Mouse (Mus musculus) small intestine, adult 2 months (tissue): ENCODE measurements around the gene Ociad2. TPM values are rescaled to one million over a fixed set of nuclear protein-coding genes. Genes with fewer than 3 reads are reported as not detected.

Source experiments
- H3K27ac ChIP-seq: fragments of 200-500 bp; 2 replicates; pipeline ENCODE4 v1.5.1; 2012; ENCODE audit warnings: low read depth, low read length, control low read depth, inconsistent platforms; ENCODE audit not compliant: insufficient read depth
- H3K27me3 ChIP-seq: fragments of 200-500 bp; 2 replicates; pipeline ENCODE4 v1.6.1; 2012; ENCODE audit warnings: mild to moderate bottlenecking, moderate library complexity, low read length, inconsistent platforms; ENCODE audit not compliant: control insufficient read depth, insufficient read depth
- H3K36me3 ChIP-seq: fragments of 200-500 bp; 2 replicates; pipeline ENCODE4 v1.6.1; 2012; ENCODE audit warnings: mild to moderate bottlenecking, low read length, control low read depth, inconsistent platforms; ENCODE audit not compliant: control insufficient read depth, insufficient read depth
- H3K4me1 ChIP-seq: fragments of 200-500 bp; 2 replicates; pipeline ENCODE4 v1.6.1; 2012; ENCODE audit warnings: low read length, inconsistent platforms, mixed read lengths; ENCODE audit not compliant: control insufficient read depth, insufficient read depth, insufficient read length
- H3K4me3 ChIP-seq: fragments of 200-500 bp; 2 replicates; pipeline ENCODE4 v1.5.1; 2012; ENCODE audit warnings: low read depth, mild to moderate bottlenecking, control low read depth, inconsistent platforms, low read length, moderate library complexity
- CTCF ChIP-seq: fragments of 200-500 bp; IDR thresholded peaks from 2 replicates; pipeline ENCODE4 v1.5.1; 2012; ENCODE audit warnings: low read depth, mild to moderate bottlenecking, control low read depth, inconsistent platforms, low read length, moderate library complexity, mixed read lengths; ENCODE audit not compliant: insufficient replicate concordance, insufficient read length; ENCODE audit errors: extremely low read depth
- POLR2A ChIP-seq: fragments of 200-500 bp; IDR thresholded peaks from 2 replicates; pipeline ENCODE4 v1.6.1; 2012; ENCODE audit warnings: low read depth, mild to moderate bottlenecking, control low read depth, inconsistent platforms, low read length, moderate library complexity
- WGBS: fragments of 180-500 bp; shearing (Covaris S2); methylation state at CpG from one replicate; pipeline ENCODE4 v1.1.7; 2018; 5-methylcytosine and 5-hydroxymethylcytosine counted together
- polyA plus RNA-seq: library from polyadenylated mRNA; depleted of rRNA; stranded (reverse); fragments of >200 nt; gene quantifications from 2 replicates; pipeline ENCODE4 v1.2.3, GENCODE M21; 2012

Gene Ociad2
- polyA plus RNA-seq, 1 experiment: 10.6 TPM

- H3K27ac ChIP-seq: peak overlapping the region; percentile 81
- whole genome bisulfite sequencing: 27% methylated on average over 3 of the region's 3 CpGs
Measured at GRCm38 (mm10) chr5:73353978-73354377, 13.2 kb upstream of the Ociad2 start.

GRCm38 (mm10) chr5:73353519-73353918 lies 12.7 kb upstream of the Ociad2 start:
- peak overlapping the region; percentile 81 for H3K27ac ChIP-seq

More at GRCm38 (mm10) chr5:73353978-73354377, 13.2 kb upstream of the Ociad2 start:
- H3K4me1 ChIP-seq: peaks cover 42% of the 10 kb centered on the region
- no peaks in the 10 kb centered on the region for H3K27me3 ChIP-seq
- H3K4me3 ChIP-seq: no peak overlapping the region
- H3K36me3 ChIP-seq: no peaks in the 10 kb centered on the region
- no peak for TF ChIP-seq POLR2A
- no peak for TF ChIP-seq CTCF

GRCm38 (mm10) chr5:73351796-73352195 lies 11.0 kb upstream of the Ociad2 start:
- Histone ChIP-seq H3K4me3 (no peak overlapping the region), H3K27ac (peak overlapping the region; percentile 66; the same call in 1 of the 2 replicates), H3K36me3 (no peaks in the 10 kb centered on the region), H3K4me1 (peaks cover 32% of the 10 kb centered on the region), H3K27me3 (no peaks in the 10 kb centered on the region)
- WGBS: 57% methylated on average over 1 of the region's 1 CpGs
- TF ChIP-seq CTCF (no peak), POLR2A (no peak)

More at GRCm38 (mm10) chr5:73353519-73353918, 12.7 kb upstream of the Ociad2 start:
- peaks cover 40% of the 10 kb centered on the region for H3K4me1 ChIP-seq
- no peaks in the 10 kb centered on the region for H3K36me3 ChIP-seq
- TF ChIP-seq CTCF (no peak), POLR2A (no peak)
- H3K27me3 ChIP-seq: no peaks in the 10 kb centered on the region
- H3K4me3 ChIP-seq: no peak overlapping the region
- WGBS: 18% methylated on average over 7 of the region's 7 CpGs

- 61% methylated on average over 5 of the region's 5 CpGs for WGBS
- TF ChIP-seq CTCF: no peak
- no peak for TF ChIP-seq POLR2A
- H3K4me3 ChIP-seq: no peak overlapping the region
Measured at GRCm38 (mm10) chr5:73349514-73349913, 8.7 kb upstream of the Ociad2 start.

DNA sequence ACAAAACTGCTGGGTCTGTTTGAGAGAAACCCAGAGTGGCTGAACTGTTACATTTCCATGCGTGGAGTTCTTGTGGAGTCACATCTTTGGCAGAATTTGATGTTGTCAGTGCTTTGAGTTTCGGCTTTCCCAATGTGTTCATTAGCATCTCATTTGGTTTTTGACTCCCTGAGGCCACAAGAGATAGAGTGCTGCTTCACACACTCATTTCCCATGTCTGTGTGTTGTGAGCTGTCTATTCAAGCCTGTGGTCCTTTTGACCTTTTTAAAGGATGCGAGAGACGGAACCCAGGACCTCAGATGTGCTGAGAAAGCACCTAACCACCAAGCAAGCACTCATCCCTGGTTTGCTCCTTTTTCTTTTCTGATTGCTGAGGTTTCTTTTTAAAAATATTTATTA lies 4.4 kb upstream of the Ociad2 start:
- Histone ChIP-seq H3K4me3 (no peak overlapping the region), H3K27ac (no peak overlapping the region), H3K36me3 (no peaks in the 10 kb centered on the region), H3K4me1 (peaks cover 5% of the 10 kb centered on the region; the same call in 1 of the 2 replicates), H3K27me3 (no peaks in the 10 kb centered on the region)
- 94% methylated on average over 4 of the region's 4 CpGs for WGBS
- TF ChIP-seq CTCF (no peak), POLR2A (no peak)

More at GRCm38 (mm10) chr5:73349514-73349913, 8.7 kb upstream of the Ociad2 start:
- Histone ChIP-seq H3K27ac (no peak overlapping the region), H3K4me1 (peaks cover 30% of the 10 kb centered on the region), H3K36me3 (no peaks in the 10 kb centered on the region), H3K27me3 (no peaks in the 10 kb centered on the region)

DNA sequence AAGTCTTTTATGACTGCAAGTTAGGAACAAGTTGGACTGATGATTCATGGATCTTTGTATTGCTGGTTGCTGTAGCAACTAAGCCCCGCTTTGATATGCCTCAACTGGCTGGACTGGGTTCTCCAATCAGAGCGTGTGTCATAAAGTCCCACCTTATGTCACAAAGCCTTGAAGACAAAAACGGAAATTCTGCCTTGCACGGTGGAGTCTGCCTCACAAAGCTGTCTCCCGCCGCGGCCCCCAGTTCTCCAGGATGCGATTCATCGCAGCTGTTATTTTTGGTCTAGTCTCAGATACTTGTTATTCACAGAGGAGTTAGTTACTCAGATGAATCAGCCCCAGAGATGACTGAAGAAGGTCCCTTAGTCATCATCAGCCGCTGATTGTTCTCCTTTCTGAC lies 3.5 kb upstream of the Ociad2 start:
- TF ChIP-seq POLR2A: no peak
- no peak for TF ChIP-seq CTCF
- Histone ChIP-seq H3K36me3 (no peaks in the 10 kb centered on the region), H3K27me3 (no peaks in the 10 kb centered on the region), H3K4me3 (no peak overlapping the region), H3K27ac (no peak overlapping the region), H3K4me1 (peaks cover 10% of the 10 kb centered on the region; the same call in 1 of the 2 replicates)
- 18% methylated on average over 10 of the region's 10 CpGs for WGBS

GRCm38 (mm10) chr5:73342701-73343355 lies 2.0 kb upstream of the Ociad2 start:
- Histone ChIP-seq H3K36me3 (no peaks in the 10 kb centered on the region), H3K27me3 (no peaks in the 10 kb centered on the region), H3K27ac (no peak overlapping the region), H3K4me1 (peaks cover 14% of the 10 kb centered on the region), H3K4me3 (no peak overlapping the region)
- no peak for TF ChIP-seq CTCF
- no peak for TF ChIP-seq POLR2A
- 85% methylated on average over 22 of the region's 22 CpGs for WGBS
